Mouse (Mus musculus) liver, adult 2 months (tissue): Measurements from ENCODE around the gene Ppme1.

Source experiments
- CTCF ChIP-seq: fragments of 200-500 bp; IDR thresholded peaks from 2 replicates; pipeline ENCODE4 v1.5.1; 2011; ENCODE audit warnings: low read depth, low read length, control low read depth
- POLR2A ChIP-seq: fragments of 200-500 bp; IDR thresholded peaks from 2 replicates; pipeline ENCODE4 v1.6.1; 2011; ENCODE audit warnings: low read length, control low read depth; ENCODE audit not compliant: insufficient read depth; ENCODE audit errors: extremely low read depth

GRCm38 (mm10) chr7:100305894-100306293 is 66.2 kb downstream of the Ppme1 start:
- TF ChIP-seq CTCF (no peak), POLR2A (no peak)
